Mouse (Mus musculus) heart, adult 9 months (tissue): ENCODE data around the gene Grsf1.

Source experiments
- DNase-seq, 2 experiments: peaks; one replicate each; pipeline ENCODE4 v3.0.0; 2022; ENCODE audit warnings: low spot score in 2 of 2

Grsf1 gene

DNA sequence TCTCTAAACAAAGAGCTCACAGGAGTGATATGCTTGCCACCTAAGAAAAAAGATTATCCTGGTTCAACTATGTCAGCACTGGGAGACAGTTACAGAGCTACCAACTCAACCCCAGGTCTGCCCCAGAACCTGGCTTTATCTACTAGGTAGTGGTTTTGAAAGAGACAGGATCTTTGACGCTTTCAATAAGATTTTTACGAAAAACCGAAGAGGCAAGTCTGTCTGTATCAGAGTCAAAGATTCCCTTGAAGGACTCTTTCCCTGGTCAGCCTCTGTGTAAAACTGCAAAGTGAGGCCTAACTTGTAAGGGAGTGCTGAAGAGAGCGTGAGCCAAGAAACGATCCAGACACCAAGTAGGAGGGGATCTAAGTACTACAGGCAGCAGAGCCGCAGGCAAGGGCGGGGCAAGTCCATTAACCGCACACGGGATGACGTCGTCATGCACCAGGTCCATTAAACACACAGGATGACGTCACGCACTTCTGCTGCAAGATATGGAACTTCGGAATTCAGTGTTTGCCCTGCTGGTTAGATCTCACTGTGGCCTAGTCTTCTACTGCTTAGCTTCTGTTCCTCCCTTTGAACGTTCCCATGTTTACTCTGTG lies 12.7 kb upstream of the Grsf1 start:
- no peak for DNase-seq

DNA sequence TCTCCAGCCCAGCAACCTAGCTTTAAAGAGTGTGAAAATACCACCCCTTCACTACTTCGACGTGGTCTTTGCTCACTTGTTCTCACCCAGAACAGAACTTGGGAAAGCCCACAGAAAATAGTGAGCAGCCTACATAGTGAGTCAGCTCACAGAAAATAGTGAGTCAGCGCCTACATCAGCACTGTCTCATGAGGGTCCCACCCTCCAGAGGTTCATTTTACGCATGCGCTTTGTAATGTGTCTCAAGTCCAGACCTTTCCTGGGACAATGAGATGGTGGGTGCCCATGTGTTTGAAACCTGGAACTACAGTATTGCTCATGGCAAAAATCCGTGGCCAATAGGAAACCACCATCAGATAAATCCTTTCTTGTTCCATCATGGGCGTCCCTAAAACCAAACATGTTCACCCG lies 12.0 kb upstream of the Grsf1 start:
- DNase-seq = no peak

DNA sequence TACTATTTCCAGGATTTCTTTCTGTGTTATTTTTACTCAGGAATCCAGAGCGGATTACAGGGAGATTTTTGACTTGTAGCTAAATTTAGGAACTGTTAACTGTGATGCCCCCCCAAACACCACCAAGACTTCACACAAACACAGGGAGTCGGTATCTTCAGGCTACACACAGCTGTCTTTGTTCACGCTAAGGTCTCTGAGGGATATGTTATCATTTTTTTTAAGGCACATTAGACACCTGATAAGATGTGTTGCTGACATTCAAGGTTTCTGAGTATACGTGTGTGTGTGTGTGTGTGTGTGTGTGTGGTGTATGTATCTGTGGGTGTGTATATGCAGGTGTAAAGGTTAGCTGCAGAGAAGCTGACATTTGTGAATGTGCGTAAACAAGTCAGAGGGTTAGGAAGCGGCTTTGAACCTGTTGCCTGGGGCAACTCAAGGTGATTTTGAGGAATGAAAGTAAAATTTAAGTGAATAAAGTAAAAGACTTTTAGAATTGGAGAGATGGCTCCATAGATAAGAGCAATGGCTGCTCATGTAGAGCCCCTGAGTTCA lies 9.9 kb upstream of the Grsf1 start:
- no peak for DNase-seq

DNA sequence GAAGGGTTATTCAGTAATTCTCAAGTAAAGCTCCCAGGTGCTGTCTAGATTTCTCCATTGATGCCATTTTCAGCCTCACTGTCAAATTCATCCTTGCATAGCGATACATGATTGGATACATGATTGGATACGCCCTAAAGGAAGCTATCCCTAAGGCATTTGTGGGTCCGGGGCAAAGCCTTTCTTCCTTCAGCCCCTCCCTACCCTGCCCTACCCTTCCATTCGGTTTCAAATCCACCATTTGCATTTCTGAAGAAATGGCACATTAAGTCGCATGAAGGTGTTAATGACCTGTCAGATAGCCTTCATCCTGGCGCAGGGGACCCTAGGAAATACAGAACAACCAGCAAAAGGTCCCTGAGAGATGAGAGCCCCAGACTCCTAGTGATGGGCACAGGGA lies 9.3 kb upstream of the Grsf1 start:
- no peak for DNase-seq

DNA sequence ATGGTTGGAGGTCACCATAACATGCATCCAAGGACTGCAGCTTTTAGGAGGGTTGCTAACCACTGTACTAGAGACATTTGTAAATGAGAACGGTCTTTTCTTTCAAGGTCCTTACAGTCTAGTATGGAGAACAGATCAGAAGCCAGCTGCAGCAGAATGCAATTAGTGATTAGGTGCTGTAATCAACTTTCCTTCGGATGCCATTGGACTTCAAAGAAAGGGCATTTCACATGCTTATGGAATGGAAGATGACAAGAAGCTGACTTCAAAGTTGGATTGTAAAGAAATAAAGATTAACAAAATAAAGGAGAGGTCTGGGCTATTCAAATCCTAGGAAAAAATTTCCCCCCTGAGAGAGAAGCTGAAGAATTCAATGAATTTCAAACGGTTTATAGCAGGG lies 8.3 kb upstream of the Grsf1 start:
- no peak for DNase-seq

DNA sequence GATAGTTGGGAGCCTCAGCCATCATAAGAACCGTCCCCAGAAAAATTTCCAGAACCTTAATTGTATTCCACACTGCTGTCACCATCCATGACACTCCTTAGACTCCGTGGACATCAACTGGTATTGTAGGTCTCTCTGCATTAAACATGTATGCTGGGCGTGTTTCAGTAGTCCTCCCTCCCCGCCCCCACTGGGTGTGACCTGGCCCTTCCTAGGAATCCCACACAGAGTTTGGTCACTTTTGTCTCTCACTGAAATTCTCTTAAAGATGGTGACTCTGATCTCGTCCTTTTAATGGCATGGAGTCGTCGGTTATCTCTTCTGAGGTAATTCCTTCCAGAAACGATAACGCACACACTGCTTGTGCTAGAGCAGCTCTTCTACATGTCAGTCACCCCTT lies 7.7 kb upstream of the Grsf1 start:
- DNase-seq = no peak

DNA sequence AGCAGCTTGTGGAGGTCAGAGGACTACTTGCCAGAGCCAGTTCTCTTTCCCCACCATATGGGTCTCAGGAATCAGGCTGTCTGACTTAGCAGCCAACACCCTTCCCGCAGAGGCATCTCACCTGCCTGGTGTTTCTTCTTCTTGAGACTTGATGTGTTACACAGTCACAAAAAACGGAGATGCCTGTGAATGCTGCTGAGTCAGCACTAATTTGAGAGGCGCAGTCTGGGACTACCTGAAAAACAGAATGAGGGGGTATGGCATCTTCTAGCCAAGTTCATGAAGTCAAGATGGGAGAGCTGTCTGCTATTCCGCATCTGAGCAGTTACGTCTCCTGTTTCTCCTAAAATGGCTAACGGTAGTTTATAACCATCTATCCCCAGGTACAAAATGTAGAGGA lies 4.6 kb upstream of the Grsf1 start:
- no peak for DNase-seq

DNA sequence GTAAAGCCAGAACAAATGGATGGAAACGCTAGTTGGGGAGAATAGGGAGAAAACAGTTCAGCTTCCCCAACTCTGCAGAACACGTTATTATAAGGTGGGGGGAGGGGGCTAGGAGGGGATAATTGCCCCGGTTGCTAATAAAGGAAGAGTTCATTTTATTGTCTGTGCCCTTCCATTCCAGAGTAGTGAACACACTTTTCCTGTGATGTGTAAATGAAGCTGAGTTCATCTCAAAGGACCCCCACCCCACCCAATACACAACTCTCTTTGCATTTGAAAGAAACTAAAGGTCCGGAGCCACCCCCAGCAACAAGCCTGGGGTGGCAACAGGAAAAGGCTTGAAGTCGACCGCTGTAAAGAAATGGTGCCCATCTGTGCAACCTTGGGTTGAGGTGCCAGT lies 3.4 kb upstream of the Grsf1 start:
- no peak for DNase-seq

DNA sequence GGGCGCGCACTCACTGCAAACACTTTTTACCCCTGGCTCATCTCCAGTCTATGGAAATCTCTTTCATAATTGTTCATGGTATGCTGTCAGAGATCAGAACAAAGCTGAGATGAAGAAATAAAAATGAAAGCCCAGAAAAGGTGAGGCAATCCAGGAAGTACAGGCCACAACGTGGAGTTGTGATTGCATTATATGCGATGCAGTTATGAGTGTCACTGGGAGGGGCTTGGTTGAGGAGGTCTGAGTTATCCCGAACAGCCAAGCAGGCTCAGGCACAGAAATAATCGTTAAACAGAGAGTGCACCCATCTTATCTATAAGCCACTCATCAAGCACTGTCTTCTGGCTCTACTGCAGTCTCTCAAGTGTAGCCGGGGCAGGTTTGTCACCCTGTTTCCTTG lies 3.0 kb upstream of the Grsf1 start:
- DNase-seq = no peak

DNA sequence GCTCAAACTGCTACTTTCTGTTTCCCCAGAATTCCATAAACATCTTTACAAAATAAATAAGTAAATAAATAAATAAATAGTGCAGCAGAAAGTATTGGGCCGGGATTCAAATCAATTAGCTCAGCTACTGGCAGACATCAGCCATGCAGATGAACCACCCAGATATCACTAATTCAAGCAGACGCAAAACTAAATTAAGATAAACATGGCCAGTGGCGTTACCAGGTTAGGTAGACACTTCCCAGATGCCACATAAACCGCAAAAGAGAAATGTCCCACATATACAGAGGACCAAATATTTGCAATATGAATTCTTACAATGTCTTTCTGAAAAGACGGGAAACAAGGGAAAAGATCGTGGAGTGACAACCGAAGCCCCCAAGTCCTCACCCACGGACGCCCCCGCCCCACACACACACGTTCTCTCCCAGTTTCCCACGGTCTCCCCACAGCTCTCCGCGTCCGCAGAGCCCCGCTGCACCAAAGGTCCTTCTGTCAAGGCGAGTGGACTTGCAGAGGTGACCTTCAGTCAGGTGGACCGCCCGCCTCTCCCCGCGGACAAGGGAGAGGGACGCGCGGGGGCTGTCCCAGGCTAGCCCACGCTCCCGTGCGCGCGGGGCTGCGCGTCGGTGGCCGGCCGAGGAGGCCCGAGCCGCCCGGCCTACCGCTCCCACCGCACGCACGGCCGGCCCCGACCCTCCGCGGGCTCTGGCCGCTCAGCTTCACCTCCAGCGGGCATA lies 1.1 kb downstream of the Grsf1 start:
- DNase-seq = peak in 1 of 2 experiments; percentile 52

DNA sequence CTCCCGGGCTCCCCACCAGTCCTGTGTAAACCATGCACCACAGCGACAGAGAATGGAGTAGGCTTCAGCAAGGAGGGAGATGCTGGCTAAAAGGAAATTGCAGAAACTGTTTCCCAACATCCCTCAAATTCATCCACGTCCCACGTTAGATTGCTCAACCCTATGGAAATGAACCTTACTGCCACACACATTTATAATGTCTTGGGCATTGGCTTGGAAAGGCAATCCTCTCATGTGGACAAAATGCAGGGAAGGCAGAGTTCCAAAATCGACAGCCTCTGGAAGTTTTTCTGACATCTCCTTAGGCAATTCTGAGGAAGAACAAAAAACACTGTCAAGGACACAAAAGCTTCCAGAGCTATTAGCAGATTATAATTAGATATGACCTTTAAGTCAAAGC lies 12.1 kb downstream of the Grsf1 start:
- no peak for DNase-seq

DNA sequence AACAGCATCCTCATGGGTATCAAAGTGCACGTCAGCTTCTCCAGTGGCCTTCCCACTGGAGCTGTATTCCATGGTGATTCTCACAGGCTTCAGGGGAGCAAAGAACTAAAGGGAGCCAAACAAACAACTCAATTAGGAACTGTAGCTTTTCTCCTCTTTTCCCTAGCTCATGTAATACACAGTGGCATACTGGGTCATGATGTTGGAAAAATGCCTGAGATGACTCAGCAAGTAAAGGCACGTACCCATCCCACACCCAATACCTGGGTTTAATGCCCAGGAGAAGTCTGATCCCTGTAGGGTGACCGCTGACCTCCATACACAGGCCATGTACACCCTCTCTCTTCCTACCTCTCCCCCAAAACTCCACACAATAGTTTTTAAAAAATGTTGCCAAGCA lies 12.8 kb downstream of the Grsf1 start:
- DNase-seq = no peak

DNA sequence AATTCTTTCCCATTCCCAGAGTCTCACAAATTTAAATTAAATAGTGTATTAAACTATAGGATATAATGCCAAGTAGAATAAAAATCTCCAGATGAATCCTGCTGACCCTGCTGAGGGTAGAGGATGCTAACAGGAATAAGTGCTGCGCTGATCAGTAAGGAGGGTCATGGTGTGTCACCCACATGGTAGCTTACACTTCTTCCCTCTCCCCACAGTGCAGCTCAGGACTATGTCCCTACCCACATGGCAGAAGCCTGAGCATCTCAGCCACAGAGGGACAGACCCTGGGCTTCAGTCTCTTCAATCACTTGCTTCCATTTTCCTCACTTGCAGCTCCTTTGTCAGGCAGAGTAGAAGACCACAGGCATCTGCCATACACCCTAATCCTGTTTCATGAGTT lies 18.1 kb downstream of the Grsf1 start:
- DNase-seq = no peak

DNA sequence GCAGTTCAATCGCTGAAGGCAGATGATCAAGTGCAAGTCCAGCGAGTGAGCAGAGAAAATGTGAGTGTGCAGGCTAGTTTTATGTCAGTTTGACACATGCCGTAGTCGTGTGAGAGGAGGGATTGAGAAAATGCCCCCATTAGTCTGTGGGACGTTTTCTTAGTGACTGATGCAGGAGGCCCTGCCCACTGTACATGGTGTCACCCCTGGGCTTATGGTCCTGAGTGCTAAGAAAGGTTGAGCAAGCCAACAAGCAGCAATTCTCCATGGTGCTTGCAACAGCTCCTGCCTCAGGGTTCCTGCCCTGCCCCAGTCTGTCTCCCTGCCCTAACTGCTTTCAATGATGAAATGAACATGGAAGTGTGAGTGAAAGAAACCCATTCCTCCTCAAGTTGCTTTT lies 23.4 kb downstream of the Grsf1 start:
- no peak for DNase-seq

DNA sequence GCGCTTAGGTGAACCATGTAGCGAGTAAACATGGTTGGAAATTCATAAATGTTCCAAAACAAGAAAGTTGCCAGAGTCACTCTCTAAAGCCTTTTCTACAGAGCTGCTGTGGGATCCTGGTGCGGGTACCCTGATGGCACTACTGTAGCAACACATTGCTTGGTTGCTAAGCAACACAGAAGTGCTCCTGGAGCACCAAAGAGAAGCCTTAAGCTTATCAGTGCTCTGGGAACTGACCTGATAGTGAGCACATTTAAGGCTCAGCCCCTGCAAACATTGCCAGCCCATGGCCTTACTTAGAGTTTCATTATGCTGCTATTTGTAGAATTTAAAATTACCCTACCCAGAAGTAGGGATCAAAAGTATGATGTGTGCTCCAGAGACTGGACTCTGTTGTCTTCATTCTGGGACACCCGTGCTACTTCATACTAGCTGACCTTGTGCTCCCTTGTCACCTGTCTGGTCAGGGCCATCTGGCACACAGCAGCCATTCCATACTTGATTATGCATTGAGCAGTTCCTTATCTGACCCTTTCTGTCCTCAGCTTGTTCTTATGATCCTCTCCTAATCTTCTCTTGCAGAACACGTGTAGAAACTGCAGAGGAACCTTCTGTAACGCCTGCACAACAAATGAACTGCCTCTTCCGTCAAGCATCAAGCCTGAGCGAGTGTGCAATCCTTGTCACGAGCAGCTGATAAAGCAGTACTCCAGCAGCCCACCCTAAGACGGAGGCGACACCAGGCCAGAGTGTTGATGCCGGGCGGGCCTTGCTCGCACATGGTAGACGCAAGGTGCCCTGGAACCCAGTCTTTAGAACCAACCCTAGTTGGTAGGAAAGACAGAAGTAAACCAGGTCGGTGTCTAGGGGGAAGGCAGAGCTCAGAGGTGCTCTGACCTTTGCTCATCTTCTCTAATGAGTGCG lies 26.5 kb downstream of the Grsf1 start:
- DNase-seq = no peak

DNA sequence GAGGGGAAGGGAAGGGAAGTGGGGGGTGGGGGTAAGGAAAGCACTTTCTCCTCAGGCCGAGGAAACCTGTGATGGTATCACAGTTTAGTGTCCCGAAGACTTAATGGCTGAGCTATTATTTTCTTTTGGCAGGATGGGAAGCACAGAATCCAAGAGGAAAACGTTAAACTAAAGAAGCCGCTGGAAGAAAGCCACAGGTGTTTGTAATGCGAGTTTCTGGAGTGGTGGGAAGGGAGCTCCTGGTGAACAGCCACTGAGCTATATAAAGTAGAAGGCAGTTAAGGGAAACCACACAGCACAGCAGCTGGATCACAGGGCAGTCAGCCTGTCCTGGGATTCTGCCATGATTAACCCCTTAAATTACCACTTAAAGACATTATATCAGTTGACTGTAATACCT lies 30.6 kb downstream of the Grsf1 start:
- DNase-seq = no peak

DNA sequence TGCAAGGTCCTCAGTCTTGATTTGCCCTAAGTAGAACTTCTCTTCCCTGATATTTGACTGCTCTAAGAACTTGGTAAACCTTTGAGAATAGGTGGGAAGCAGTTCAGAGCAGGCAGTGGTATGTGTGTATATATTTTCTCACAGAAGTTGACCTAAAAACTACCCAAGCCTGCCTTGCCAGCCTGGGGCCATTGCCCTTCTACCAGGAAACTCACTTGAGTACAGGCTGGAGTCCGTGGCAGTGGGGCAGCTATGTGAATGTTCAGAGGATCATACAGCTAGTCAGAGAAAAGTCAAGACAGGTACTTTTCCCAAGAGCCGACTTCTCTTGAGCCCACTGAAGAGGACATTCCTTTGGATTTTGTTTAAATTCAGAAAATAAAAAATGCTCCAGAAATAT lies 31.1 kb downstream of the Grsf1 start:
- no peak for DNase-seq

DNA sequence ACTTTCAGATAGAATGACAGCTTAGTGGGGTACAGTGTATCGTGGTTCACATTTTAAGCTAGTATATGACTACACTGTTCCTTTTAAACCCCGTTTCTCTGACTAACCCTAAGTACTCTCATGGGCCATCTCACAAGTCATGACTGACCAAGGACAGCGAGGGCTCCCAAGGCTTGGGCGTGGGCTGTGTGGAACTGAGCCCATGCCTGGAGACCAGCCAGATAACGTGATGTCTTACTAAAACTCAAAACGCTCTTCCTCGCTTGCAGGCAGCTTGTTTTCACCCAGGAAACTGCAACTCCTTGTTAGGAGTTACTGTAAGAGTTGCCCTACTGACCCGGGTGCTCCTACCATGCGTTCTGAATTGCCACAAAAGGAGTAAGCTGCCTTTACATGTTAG lies 32.5 kb downstream of the Grsf1 start:
- no peak for DNase-seq

DNA sequence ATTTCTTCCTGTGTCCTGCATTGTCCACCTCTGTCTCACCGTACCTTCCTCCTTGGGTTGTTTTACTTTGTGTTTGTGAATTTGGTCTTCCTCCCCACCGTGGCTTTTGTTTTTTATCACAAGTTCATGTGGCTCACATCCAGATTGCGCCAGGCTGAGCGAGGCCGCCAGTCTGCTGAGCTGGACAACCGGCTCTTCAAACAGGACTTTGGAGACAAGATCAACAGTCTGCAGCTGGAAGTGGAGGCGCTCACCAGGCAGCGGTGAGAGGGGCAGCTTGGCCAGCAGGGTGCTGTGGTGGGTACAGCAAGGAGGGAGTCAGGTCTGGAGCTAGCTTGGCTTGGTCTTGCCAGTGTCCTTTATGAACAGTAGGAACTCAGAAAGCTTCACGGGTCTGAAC lies 33.2 kb downstream of the Grsf1 start:
- DNase-seq = no peak

DNA sequence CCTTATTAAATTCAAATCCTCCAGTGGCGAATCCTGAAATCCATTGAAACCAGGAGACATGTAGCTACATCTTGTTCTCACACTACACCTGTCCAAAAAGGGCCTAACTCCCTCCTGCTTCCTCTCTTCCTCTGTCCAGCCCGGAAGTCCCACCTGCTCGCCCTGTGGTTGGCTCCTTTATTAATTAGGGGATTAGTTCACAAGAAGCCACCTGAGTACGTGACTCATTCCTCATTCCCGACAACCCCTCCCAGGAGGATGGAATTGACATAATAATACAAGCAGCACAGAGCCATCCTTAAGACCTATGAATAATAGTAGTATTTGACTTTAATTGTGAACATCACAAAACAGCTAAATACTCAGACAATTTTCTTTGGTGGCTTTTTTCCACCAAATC lies 41.9 kb downstream of the Grsf1 start:
- DNase-seq = no peak

DNA sequence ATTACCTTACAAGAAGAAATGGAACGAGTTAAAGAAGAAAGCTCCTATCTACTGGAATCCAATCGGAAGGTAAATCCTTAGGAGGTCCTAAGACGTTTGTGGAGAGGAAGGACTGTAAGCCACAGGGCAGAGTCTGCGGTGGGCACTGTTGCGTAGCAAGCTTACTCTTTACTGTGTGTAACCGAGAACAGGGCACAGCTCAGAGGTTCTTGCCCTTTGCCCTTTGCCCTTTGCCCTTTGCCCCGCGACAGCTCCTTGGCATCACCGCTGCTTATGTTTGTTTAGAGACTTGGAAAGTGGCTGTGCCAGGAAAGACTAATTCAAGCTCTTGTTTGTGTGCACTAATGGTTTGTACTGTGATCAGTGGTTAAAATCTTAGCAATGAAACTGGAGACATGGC lies 43.5 kb downstream of the Grsf1 start:
- no peak for DNase-seq

DNA sequence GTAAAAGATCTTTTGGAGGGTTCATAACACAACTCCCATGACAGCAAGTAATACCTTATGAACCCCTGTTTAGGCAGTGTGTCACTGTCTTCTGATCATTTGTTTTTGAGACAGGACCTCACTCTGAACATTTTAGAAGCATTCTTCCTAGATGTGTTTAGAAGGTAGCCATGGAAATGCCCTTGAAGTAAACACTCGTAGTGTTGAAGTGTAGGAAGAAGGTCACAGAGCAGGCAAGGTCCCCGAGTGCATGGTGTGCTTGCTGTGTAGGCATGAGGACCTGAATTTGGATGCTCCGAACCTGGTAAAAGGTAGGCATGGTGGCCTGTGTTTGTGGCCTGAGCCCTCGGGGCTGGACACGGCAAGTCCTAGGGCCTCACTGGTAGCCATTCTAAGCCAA lies 44.4 kb downstream of the Grsf1 start:
- no peak for DNase-seq

DNA sequence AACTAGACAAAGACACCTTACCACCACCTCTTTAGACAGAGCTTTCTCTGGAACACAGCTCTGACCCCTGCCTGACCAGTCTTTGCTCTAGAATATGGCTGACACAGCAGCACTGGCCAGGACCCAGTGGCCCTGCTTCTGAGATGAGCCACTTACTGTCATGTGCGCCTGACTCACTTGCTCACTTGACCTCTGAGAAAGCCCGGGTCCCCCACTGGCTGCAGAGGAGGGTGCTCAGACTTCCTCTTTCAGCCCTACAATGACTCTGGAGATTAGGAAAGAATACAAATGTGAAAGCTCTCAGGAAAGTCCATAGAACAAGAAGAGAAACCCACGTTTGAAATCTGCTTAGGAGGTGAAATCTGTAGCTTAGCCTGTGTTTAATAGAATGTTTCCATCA lies 45.1 kb downstream of the Grsf1 start:
- peak; percentile 38 to 69 for DNase-seq
